Mouse (Mus musculus) kidney, adult 2 months (tissue): ENCODE measurements around the gene Cldn15.

Experiments used
- CTCF ChIP-seq: fragments of 200-500 bp; conservative IDR thresholded peaks from 2 replicates; pipeline ENCODE4 v1.5.1; 2011; ENCODE audit warnings: low read depth, mild to moderate bottlenecking, control low read depth, low read length, moderate library complexity, mixed read lengths; ENCODE audit not compliant: insufficient read depth, insufficient read length
- POLR2A ChIP-seq: fragments of 200-500 bp; IDR thresholded peaks from one replicate; pipeline ENCODE4 v1.6.1; 2011; ENCODE audit warnings: low read depth, low read length, control low read depth

DNA sequence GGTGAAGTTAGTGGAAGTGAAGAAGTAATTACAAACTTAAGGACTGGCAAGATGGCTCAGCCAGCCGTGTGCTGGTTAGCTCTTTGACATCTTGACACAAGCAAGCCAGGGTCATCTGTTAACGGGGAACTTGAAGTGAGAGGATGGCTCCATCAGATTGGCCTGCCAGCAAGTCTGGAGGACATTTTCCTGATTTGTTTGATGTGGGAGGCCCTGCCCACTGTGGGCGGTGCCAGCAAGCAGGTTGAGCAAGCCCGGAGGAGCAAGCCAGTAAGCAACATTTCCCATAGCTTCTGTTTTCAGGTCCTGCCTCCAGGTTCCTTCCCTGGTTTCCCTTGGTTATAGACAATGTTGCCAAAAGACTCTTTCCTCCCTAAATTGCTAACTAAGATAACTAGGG is 10.8 kb upstream of the Cldn15 start:
- TF ChIP-seq CTCF (no peak), POLR2A (no peak)
